Mouse (Mus musculus) hindbrain, embryonic 13.5 days (tissue): Measurements from ENCODE around the gene Far2. TPM values are rescaled to one million over a fixed set of nuclear protein-coding genes. Genes with fewer than 3 reads are reported as not detected.

Source experiments
- ATAC-seq: fragments of 200-750 bp; cut with Nextera tagmentation; 2 replicates; pipeline ENCODE4 v1.8.0; 2017; ENCODE audit warnings: moderate TSS enrichment; ENCODE audit not compliant: low FRiP score
- H3K27ac ChIP-seq: fragments of 300-500 bp; sonication (generic); 2 replicates; pipeline ENCODE4 v1.5.1; 2015; ENCODE audit warnings: inconsistent platforms, mild to moderate bottlenecking, moderate library complexity
- H3K27me3 ChIP-seq: fragments of 300-500 bp; sonication (generic); 2 replicates; pipeline ENCODE4 v1.6.1; 2015; ENCODE audit warnings: mild to moderate bottlenecking, inconsistent platforms
- H3K36me3 ChIP-seq: fragments of 300-500 bp; sonication (generic); 2 replicates; pipeline ENCODE4 v1.6.1; 2015; ENCODE audit warnings: mild to moderate bottlenecking, inconsistent platforms
- H3K4me1 ChIP-seq: fragments of 300-500 bp; sonication (generic); replicated peaks from 2 replicates; pipeline ENCODE4 v1.6.1; 2015; ENCODE audit warnings: inconsistent platforms
- H3K4me2 ChIP-seq: fragments of 300-500 bp; sonication (generic); 2 replicates; pipeline ENCODE4 v1.6.1; 2015; ENCODE audit warnings: inconsistent platforms, mild to moderate bottlenecking, moderate library complexity
- H3K4me3 ChIP-seq: fragments of 300-500 bp; sonication (generic); 2 replicates; pipeline ENCODE4 v1.5.1; 2015; ENCODE audit warnings: mild to moderate bottlenecking, inconsistent platforms
- H3K9ac ChIP-seq: fragments of 300-500 bp; sonication (generic); 2 replicates; pipeline ENCODE4 v1.6.1; 2015; ENCODE audit warnings: mild to moderate bottlenecking, inconsistent platforms
- H3K9me3 ChIP-seq: fragments of 300-500 bp; sonication (generic); 2 replicates; pipeline ENCODE4 v1.6.1; 2016; ENCODE audit warnings: inconsistent platforms
- WGBS: fragments of 180-500 bp; shearing (Covaris S2); methylation state at CpG from one replicate; pipeline ENCODE4 v1.1.7; 2015; 5-methylcytosine and 5-hydroxymethylcytosine counted together
- polyA plus RNA-seq: library from polyadenylated mRNA; unstranded; fragments of >200 nt; fragmentation: Nextera tagmentation; extraction: Ambion mirVana; gene quantifications from 2 replicates; pipeline ENCODE4 v1.2.1, GENCODE M21; 2015

The Far2 gene
- polyA plus RNA-seq, 1 experiment from 2014 or later = 10.2 TPM

GRCm38 (mm10) chr6:148205134-148205533 is 158.1 kb downstream of the Far2 start:
- Histone ChIP-seq H3K4me2 (no peak overlapping the region), H3K27me3 (no peaks in the 10 kb centered on the region), H3K27ac (no peak overlapping the region), H3K4me3 (no peak overlapping the region), H3K4me1 (peaks cover 7% of the 10 kb centered on the region; the same call in 1 of the 2 replicates), H3K9ac (no peak overlapping the region), H3K9me3 (no peaks in the 10 kb centered on the region), H3K36me3 (peaks cover 34% of the 10 kb centered on the region)
- WGBS = 92% methylated on average over 1 of the region's 1 CpGs
- no peak for ATAC-seq

- no peak overlapping the region for H3K4me2 ChIP-seq
- 93% methylated on average over 1 of the region's 1 CpGs for WGBS
- H3K9ac ChIP-seq = no peak overlapping the region
- no peaks in the 10 kb centered on the region for H3K9me3 ChIP-seq
- no peaks in the 10 kb centered on the region for H3K27me3 ChIP-seq
- H3K27ac ChIP-seq = no peak overlapping the region
- H3K4me3 ChIP-seq = no peak overlapping the region
- ATAC-seq = no peak
- peaks cover 17% of the 10 kb centered on the region for H3K36me3 ChIP-seq
- peaks cover 17% of the 10 kb centered on the region for H3K4me1 ChIP-seq
These were observed 160.5 kb downstream of the Far2 start for GRCm38 (mm10) chr6:148207522-148207921.

GRCm38 (mm10) chr6:148211391-148211876 is 164.4 kb downstream of the Far2 start:
- peaks cover 23% of the 10 kb centered on the region for H3K4me1 ChIP-seq
- H3K9me3 ChIP-seq = no peaks in the 10 kb centered on the region
- H3K27me3 ChIP-seq = no peaks in the 10 kb centered on the region
- H3K4me3 ChIP-seq = peak overlapping the region; percentile 94
- H3K27ac ChIP-seq = peak overlapping the region; percentile 95
- no peaks in the 10 kb centered on the region for H3K36me3 ChIP-seq
- WGBS = under 1% methylated on average over 50 of the region's 51 CpGs
- H3K4me2 ChIP-seq = peak overlapping the region; percentile 80
- peak; percentile 71 for ATAC-seq
- H3K9ac ChIP-seq = peak overlapping the region; percentile 98

- no peaks in the 10 kb centered on the region for H3K27me3 ChIP-seq
- peak within 1 kb of the TSS; percentile 80 for H3K4me2 ChIP-seq
- H3K36me3 ChIP-seq = no peaks in the 10 kb centered on the region
- H3K4me1 ChIP-seq = peaks cover 23% of the 10 kb centered on the region
- peak within 1 kb of the TSS; percentile 94 for H3K4me3 ChIP-seq
- under 1% methylated on average over 61 of the region's 61 CpGs for WGBS
- peak; percentile 99 for ATAC-seq
- H3K9me3 ChIP-seq = no peaks in the 10 kb centered on the region
- peak within 1 kb of the TSS; percentile 98 for H3K9ac ChIP-seq
- peak within 1 kb of the TSS; percentile 95 for H3K27ac ChIP-seq
These were observed 165.0 kb downstream of the Far2 start, which contains the start of gene Ergic2 for GRCm38 (mm10) chr6:148211897-148212680. Gene Ergic2 (minus strand): TSS chr6:148212374.

GRCm38 (mm10) chr6:148214765-148215164 is 167.7 kb downstream of the Far2 start:
- Histone ChIP-seq H3K9me3 (no peaks in the 10 kb centered on the region), H3K9ac (no peak overlapping the region), H3K4me2 (no peak overlapping the region), H3K27me3 (no peaks in the 10 kb centered on the region), H3K36me3 (no peaks in the 10 kb centered on the region), H3K4me1 (peaks cover 16% of the 10 kb centered on the region), H3K27ac (no peak overlapping the region), H3K4me3 (no peak overlapping the region)
- no peak for ATAC-seq
- 11% methylated on average over 5 of the region's 5 CpGs for WGBS

GRCm38 (mm10) chr6:148216752-148217151 is 169.7 kb downstream of the Far2 start:
- no peaks in the 10 kb centered on the region for H3K9me3 ChIP-seq
- no peak overlapping the region for H3K4me3 ChIP-seq
- ATAC-seq = no peak
- no peaks in the 10 kb centered on the region for H3K36me3 ChIP-seq
- H3K27ac ChIP-seq = no peak overlapping the region
- H3K4me1 ChIP-seq = peaks cover 6% of the 10 kb centered on the region
- 94% methylated on average over 4 of the region's 4 CpGs for WGBS
- no peak overlapping the region for H3K4me2 ChIP-seq
- no peak overlapping the region for H3K9ac ChIP-seq
- H3K27me3 ChIP-seq = no peaks in the 10 kb centered on the region

- Histone ChIP-seq H3K27me3 (no peaks in the 10 kb centered on the region), H3K4me3 (no peak overlapping the region), H3K4me1 (no peaks in the 10 kb centered on the region), H3K36me3 (no peaks in the 10 kb centered on the region), H3K9me3 (no peaks in the 10 kb centered on the region), H3K9ac (no peak overlapping the region), H3K4me2 (no peak overlapping the region), H3K27ac (no peak overlapping the region)
- 89% methylated on average over 2 of the region's 2 CpGs for WGBS
- ATAC-seq = no peak
These were observed 171.4 kb downstream of the Far2 start for GRCm38 (mm10) chr6:148218235-148219076.

- Histone ChIP-seq H3K27me3 (no peaks in the 10 kb centered on the region), H3K36me3 (no peaks in the 10 kb centered on the region), H3K4me2 (no peak overlapping the region), H3K4me1 (no peaks in the 10 kb centered on the region), H3K9ac (no peak overlapping the region), H3K4me3 (no peak overlapping the region), H3K9me3 (no peaks in the 10 kb centered on the region), H3K27ac (no peak overlapping the region)
- no peak for ATAC-seq
- 72% methylated on average over 2 of the region's 2 CpGs for WGBS
These were observed 175.6 kb downstream of the Far2 start for GRCm38 (mm10) chr6:148222686-148223085.

- Histone ChIP-seq H3K9me3 (no peaks in the 10 kb centered on the region), H3K36me3 (no peaks in the 10 kb centered on the region), H3K4me2 (no peak overlapping the region), H3K9ac (no peak overlapping the region), H3K4me1 (no peaks in the 10 kb centered on the region), H3K27me3 (no peaks in the 10 kb centered on the region), H3K4me3 (no peak overlapping the region), H3K27ac (no peak overlapping the region)
- 68% methylated on average over 3 of the region's 3 CpGs for WGBS
- ATAC-seq = no peak
These were observed 180.5 kb downstream of the Far2 start for GRCm38 (mm10) chr6:148227542-148227941.

Other genes with a start within 250 kb of the Far2 start
- gene Ergic2, start 165.1 kb downstream of the Far2 start, polyA plus RNA-seq = 232 and 239 TPM in 2 replicates